Mouse (Mus musculus) gastrocnemius, postnatal 10 days (tissue): ENCODE data around the gene Defb26. TPM values are rescaled to one million over a fixed set of nuclear protein-coding genes. Genes with fewer than 3 reads are reported as not detected.
A peak's percentile ranks its signal among the peaks of the same experiment; 100 is the strongest.

Source experiments
- DNase-seq: peaks from one replicate; pipeline ENCODE4 v3.0.0; 2021; ENCODE audit warnings: mixed read lengths
- long read RNA-seq, 2 experiments: library from polyadenylated mRNA; stranded (forward); transcript quantifications; one replicate each; pipeline ENCODE4 v2.0.0; 2021
- total RNA-seq, 2 experiments: library from RNA; stranded (reverse); gene quantifications; 2 replicates each; pipeline ENCODE4 v1.2.3; 2021

Gene Defb26
- not detected for total RNA-seq
- long read RNA-seq, experiment 1 = 0 reads
- long read RNA-seq, experiment 2 = 0 reads

DNA sequence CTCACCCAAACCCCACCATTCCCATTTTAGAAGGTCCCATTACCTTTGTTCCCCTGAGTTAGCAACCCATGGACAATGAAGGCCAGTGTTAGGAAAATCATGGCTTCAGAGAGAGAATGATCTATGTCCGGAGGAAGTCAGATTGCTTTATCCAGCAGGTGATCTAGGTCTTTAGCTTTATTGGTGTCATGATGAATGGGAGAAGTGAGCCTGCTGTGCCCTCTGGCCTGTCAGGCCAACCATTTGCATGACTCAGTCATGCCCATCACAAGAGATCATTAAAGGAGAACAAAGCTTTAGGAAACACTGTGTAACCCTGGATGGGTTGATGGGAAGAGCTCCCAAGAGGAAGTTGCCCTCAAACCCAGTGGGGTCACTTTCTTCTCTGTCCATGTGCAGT, at the start of gene Defb26:
TSS of gene Defb26 (minus strand) at position 101 of the 400 bp plus-strand sequence.
- DNase-seq = no peak

DNA sequence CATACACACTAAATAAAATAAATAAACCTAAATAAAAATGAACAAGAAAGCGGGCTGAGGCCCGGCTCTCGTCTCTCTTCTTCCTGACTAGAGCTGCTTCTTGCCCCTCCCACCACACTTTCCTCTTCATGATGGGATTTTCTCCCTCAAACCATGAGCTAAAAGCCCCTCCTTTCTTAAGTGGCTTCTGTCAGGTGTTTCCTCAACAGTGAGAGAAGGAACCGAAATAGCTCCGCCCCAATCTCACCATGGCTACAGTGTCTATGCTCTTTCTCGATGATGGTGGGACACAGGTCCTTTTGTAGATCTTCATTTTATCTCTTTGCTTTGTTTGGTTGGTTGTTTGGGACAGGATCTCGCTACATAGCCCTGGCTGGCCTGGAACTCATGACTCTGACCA, 45.2 kb upstream of the Defb26 start:
- DNase-seq = no peak

DNA sequence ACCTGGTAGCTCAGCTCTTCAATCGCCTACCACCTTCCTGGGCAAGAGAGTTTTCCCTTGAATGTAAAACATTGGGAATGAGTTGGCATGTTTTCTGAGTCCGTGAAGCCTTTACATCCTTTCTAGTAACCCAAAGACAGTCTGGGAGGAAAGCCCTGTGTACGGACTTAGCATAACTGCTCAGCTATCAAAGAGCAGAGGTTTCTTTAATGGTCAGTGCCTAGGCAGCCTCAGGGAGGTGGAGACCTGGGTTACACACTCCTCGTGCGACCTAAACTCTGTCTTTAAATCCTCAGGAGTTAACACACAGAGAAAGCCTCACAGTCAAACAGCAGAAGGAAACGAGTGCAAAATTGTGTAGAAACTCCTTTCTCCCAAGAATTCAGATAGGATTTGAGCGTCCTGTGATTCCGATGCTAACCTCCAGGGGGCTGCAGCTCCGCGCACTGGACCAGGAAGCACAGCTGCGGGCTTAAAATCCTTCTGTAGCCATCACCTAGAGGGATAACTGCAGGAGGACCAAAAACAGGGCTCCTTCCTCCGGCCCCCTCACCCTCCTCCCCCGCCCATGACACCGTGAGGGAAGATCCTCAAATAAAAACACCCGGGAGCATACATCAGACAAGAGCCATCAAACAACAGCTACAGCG, 42.4 kb upstream of the Defb26 start:
- DNase-seq = peak; percentile 69

DNA sequence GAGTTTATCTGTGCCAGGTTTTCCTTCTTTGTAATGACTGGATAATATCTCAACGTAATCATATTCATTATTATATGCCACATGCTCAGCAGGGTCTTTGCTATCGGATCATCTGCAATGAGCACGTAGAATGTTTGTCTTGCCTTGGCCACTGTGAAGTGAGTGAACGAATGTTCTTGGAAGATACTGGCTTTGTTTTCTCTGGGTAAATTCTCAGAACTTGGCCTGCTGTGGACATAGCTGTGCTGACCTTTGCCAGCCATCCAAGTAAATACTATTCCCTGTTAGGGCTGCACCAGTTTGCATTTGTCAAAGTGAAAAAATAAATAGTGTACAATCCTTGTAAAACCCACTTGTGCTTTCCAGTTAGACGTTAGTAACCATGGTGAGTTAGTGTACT, 36.6 kb upstream of the Defb26 start:
- no peak for DNase-seq

DNA sequence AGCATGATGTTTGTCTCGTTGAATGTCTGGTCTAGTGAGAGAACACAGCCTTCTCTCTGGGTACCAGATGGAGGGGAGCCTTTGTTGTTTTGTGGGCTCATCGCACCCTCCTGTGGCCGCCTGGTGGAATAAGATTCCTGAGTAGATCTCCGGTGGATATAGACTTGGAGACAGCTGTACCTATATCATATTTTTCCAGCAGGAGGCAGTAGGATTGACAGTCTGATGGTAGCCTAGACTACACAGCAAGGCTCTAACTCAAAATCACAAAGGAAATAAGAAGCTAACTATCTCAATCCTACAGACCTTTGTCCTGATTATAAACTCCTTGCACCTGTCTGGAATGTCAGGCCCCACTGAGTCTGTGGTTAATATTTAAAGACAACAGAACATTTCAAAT, 33.2 kb upstream of the Defb26 start:
- peak; percentile 9 for DNase-seq

DNA sequence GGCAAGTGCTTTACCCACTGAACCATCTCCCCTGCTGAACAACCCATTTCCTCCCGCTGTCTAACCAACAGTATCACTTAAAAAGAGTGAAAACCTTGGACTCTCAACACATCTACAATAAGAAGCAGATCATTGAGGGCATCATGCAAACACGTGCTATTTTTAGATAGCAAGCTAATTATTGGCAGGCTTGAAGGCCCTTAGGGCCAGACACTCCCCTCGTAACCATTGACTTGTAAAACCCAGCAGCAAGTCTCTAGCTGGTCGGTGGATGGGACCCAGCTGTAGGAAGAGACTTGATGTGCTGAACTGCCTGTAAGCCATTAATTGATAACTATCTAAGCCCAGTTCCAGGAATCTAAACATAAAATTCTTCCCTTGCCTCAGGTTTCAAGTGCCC, 32.0 kb upstream of the Defb26 start:
- DNase-seq = no peak

DNA sequence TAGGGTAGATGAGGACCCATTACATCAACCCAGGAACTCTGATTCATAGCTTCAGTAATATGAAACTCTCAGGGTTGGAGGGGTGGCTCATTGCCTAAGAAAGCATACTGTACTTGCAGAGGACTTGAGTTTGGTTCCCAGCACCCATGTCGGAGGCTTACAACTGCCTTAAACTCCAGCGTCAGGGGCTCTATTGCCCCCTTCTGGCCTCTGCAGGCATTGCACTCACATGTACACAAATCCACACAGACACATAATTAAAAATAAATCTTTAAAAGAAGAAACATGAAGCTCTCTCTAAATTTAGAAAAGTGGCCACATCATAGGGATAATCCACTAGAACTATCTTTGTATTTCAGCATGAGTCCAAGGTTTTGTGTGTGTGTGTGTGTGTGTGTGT, 31.4 kb upstream of the Defb26 start:
- DNase-seq = no peak

DNA sequence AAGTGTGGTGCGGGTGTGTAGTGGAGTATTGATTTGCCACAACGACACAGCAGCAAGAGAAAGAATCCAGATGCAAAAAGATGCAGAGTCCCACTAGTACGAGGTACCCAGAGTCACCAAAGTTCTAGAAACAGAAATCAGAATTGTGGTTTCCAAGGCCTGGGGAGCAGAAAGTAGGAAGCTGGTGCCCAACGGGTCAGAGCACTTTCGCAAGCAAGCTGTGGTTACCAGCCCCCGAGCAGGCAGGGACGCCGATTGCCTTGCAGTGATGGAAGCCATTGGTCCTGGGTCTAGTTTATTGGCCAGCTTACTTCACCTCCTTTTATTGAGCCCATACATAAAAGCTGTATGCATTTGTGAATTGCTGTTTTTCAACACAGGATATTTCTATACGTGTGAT, 30.5 kb upstream of the Defb26 start:
- DNase-seq = no peak

DNA sequence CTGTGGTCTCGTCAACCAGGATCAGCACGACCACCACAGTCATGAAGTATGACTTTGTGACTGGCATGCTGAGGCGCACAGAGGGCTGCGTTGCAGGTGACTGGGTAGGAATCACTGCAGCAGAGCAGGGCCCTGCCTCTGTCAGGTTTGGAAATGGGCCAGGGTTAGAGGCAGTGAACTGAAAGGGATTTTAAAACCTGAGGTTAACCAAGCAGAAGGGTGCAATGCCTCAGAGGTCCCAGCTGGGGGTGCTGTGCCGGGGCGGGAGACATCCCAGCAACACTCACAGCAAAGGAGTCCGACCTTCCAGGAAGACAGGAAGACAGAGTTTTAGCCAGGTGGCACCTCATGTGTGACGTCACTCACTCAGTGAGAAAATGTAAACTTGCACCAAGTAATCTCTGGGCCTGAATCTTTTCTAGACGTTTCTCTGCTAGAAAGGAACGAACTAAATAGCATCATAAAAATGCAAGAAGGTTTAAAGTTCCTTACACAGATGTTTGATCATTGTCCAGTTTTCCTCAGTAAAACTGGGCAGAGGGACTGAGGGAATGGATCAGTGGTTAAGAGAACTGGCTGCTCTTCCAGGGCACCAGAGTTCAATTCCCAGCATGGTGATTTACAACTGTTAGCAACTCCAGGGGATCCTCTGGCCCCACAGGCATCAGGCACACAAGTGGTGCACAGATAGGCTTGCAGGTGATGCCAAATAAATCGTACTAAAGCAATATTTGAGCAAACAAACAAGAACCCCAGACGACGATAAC, 28.6 kb upstream of the Defb26 start, which contains the start of gene Defb29:
TSS of gene Defb29 (minus strand) at position 155 of the 767 bp plus-strand sequence.
- no peak for DNase-seq

DNA sequence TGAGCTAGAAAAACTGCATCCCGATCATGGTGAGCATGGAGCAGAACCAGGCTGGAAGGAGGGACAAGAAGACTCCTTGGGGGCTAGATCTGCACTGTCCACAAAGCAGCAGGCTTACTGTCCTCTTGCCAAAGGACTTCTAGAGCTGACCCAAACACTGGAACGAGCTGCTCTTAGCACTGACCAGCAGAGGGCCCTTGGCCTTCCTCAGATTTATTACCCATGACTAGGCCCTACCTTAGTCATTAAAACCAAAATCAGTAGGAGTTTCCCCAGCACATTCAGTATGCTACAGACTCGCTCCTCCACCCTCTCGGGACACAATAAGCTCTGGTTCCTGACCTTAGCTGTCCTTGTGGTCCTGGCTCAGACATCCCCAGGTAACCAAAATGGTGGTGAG, 6.5 kb upstream of the Defb26 start, which contains the start of gene Defb28:
TSS of gene Defb28 (plus strand) at position 275 of the 400 bp plus-strand sequence.
- no peak for DNase-seq

DNA sequence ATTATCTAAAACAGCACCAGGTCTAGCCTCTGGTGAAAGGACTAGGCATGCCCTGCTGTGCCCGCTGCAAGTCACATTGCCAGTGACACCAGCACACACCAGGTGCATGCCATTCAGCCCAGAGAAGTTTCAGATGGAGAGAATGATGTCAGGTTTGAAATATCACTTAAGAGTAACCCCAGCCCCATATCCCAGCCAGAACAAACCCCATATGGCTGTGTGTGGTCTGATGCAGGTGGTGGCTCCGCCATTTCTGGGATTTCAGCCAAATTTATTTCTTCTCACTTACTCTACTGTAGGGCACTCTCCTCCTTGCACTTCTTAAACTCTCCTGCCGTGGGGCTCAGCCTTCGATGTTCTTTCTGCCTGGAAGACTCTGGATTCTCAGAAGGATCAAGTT, 4.6 kb upstream of the Defb26 start:
- DNase-seq = no peak

DNA sequence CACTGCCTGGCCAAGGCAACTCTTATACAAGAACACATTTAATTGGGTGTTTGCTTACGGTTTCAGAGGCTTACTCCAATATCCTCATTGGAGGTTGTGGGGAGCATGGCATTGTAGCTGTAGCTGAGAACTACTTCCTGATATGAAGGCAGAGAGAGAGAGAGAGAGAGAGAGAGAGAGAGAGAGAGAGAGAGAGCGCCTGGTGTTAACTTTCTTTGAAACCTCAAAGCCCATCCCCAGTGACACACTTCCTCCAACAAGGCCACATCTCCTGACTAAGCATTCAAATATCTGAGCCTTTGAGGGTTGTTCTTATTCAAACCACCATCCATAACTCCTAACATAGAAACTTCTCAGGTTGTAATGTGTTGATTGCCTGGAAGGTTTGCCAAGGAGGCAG, 7.5 kb downstream of the Defb26 start:
- DNase-seq = no peak

DNA sequence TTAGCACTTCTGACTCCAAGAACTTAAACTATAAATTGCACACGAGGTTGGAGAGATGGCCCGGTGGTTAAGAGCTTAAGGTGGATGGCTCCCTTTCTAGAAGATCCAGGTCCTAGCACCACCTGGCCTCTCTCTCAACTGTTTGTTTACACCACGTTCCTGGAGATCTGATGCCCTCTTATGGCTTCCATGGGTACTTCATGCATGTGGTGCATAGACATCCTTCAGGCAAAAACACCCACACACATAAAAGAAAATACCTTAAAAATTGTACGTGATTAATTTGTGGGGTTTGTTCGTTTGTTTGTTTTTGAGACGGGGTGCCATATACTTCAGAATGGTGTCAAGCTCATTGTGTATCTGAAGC, 10.6 kb downstream of the Defb26 start:
- no peak for DNase-seq

DNA sequence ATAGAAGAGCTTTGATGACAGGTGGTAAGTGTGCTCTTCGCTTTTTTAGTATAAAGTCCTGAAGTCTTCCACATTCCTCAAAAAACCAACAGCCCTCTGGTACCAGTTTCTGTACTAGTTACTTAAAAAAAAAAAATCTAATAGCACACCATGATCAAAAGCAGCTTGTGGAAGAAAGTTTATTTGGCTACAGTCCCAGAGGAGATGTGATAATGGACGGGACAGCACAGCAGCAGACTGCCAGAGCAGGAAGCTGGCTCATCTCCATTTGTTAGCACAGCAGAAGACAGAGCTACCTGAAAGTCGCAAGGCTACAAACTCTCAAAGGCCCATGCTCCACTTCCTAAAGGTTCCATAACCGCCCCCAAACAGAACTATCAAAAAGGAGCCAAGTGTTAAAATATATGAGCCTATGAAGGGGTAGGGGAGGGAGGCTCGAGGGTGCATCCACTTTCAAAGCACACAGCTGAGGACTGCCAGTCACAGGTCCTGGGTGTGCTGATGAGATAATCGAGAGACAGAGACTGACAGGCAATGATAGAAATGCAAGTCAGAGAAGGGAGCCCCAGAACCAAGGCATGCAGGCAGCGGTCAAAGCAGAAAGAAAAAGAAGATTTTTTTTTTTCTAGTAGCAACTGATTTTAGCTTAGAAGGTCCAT, 11.2 kb downstream of the Defb26 start:
- no peak for DNase-seq

DNA sequence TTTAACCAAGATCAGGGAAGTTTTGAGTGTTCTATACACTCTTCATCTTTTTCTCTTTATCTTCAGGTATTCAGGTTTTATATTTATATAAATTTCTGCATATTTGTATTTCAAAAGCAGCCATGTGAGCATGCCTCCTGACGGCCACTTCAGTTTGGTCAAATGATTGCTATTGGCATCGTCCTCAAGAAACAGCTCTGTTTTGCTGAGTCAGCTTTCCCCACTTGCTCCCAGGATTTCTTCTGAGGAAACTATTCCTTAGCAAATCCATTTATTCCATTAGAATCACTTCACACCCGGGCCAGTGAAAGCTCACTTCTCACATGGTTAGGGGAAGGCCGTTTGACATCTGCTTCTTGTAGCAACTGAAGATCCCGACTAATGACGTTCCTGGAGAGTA, 13.5 kb downstream of the Defb26 start:
- no peak for DNase-seq

DNA sequence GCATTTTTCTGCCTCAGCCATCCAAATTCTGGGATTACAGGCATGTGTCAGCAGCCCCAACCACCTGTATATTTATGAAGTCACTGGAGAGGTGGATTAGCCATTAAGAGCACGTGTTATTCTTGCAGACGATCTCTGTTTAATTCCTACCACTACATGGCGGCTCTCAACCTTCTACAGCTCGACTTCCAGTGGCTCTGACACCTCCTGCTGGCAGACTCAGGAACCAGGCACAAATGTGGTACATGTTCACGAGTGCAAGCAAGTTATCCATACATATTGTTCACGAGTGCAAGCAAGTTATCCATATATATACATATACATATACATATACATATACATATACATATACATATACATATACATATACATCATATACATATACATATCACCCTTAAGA, 18.3 kb downstream of the Defb26 start:
- no peak for DNase-seq

DNA sequence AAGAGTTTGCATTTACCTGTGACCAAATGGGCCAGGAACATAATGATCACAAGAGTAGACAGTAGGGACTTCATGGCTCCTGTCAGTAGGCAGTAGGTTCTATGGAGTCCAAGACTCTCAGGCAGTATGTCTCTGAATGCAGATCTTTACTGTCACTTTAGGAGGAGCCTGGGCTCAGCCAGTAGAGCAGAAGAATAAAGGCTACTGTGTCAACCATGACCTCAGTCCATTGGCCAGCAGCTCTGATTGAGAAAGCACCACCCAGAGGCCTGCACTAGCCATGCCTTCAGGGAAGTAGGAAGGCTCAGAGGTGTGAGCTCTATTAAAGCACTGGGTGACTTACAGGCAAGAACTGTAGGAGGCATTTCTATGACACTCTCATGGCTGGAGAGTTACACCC, 21.5 kb downstream of the Defb26 start, which contains the start of gene Defb22:
TSS of gene Defb22 (minus strand) at position 101 of the 400 bp plus-strand sequence.
- no peak for DNase-seq

DNA sequence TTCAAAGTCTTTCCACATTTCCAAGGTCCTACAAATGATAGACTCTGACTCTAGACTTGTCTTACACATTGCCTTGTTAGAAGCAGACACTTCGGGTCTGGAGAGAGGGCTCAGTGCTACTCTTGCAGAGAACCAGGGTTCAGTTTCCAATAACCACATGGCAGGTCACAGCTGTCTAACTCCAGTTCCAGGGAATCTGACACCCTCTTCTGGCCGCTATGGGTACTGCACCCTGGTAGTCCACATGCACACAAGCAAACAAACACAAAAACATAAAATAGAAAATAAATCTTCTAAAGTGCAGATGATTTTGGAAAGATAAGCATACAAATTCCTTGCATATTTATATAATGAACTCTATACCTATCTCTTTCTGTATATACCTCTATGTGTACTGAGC, 24.5 kb downstream of the Defb26 start:
- peak; percentile 7 for DNase-seq

DNA sequence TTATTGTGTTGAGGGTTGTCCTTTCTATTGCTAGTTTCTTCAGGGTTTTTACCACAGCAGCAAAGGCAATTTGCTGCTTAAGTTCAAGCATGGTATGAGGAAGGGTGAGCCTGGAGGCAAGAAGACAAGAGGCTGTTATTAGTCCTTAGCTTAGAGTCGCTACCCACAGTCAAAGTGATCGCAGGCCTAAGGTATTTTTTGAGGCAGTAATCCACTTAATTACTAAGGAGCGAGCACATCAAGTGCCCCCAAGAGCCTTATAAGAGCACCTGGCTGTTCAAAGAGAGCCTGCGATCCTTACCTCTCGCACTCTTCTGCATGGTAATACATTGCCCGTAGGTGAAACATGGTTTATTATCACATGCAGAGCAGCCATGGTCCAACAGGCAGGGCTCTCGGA, 29.8 kb downstream of the Defb26 start:
- no peak for DNase-seq

DNA sequence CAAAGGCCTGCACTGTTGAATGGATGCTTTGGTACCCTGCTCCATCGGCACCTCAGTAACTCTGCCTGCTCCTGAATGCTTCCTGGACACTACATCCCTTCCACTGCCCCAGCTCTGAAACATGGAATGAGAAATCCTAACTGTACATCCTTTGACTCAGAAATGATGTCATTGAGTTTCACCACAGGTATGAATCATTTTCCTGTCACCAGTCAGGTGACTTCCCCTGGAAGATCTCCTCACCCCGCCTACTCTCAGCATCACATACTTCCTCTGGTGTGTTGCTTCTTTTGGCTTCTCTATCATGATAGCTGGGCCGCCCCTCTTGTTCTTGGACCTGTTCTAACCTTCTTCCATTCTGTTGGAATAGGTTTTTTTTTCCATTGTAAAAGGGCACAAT, 30.6 kb downstream of the Defb26 start:
- no peak for DNase-seq

DNA sequence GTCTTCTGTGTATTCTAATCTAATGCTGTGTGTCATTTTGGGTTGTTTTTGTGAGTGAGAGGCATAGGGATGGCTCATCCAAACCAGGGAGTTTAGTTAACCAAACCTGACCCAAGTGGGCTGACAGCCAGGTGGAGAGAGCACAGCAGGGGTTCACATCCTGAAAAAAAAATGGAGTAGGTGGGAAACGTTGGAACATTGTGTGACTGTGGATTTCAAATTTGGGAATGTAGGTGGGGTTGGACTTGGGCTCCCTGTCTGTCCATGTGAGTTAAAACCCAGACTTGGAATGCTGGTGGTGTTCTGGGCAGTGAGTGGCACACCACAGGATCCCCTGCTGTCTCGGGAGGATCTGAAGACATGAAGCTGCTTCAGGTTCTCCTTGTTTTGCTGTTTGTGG, 34.7 kb downstream of the Defb26 start, which contains the start of gene Defb20:
TSS of gene Defb20 (plus strand) at position 301 of the 400 bp plus-strand sequence.
- no peak for DNase-seq

DNA sequence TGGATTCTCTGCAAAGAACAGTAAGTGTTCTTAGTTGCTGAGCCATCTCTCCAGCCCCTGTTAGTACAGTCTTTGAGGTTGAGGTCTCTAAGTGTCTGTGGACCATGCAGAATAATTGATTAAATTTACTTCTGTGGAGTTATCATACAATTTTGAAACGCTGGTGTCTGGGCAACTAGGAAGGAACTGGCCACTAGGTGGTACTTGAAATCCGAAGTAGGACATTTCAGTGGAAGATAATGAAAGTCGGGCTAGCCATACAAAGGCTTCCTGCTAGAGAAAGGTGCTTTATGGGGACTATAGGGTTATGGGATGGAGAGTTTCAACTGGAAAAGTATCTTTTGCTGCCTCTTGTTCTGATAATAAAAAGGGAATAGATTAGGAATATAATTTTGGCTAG, 39.1 kb downstream of the Defb26 start:
- DNase-seq = no peak

DNA sequence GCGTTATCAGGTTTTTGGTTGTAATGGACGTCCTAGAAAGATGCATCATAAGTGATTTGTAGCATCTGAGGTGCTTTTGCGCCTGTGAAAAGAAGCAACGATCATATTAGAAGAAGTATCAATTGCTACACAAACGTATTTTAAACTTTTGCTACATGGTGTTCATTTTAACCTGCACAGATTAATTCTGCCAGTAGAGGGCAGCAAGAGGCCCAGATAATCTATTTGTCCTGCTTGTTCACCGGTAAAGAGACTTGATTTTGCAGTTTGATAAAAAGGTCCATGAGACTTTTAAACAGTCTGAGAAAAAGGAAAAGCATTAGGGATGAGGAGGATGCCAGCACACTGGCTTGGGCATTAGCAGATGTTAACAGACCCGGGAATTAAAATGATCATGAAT, 40.5 kb downstream of the Defb26 start:
- peak; percentile 28 for DNase-seq
